Mouse (Mus musculus) lung, adult 2 months (tissue): ENCODE results near the gene Cplx3.

Experiments used
- CTCF ChIP-seq: fragments of 200-500 bp; IDR thresholded peaks from 2 replicates; pipeline ENCODE4 v1.5.1; 2011; ENCODE audit warnings: mild to moderate bottlenecking, low read length, control low read depth; ENCODE audit not compliant: insufficient read depth
- POLR2A ChIP-seq: fragments of 200-500 bp; IDR thresholded peaks from 2 replicates; pipeline ENCODE4 v1.6.1; 2011; ENCODE audit warnings: low read depth, mild to moderate bottlenecking, control low read depth, low read length, borderline replicate concordance; ENCODE audit errors: extremely low read depth

DNA sequence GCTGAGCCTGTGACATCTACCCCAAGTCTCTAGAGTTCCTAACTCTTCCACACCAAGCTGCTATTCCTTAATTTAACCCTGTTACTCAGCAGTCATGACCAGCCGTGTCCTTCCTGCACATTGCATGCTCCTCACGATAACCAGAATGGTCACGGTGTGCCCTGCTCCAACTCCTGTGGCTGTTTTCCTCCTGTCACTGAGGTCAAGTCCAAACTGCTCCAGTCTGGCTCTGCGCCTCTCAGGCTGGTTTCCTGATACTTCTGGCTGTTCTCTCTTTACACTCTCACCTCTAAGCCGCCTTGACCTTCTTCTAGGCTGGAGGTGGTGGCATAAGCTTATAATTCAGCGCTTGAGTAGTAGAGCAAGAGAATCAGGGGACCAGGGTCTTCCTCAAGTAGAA is 37.6 kb downstream of the Cplx3 start:
- TF ChIP-seq CTCF = no peak
- no peak for TF ChIP-seq POLR2A
